Mouse (Mus musculus) liver, embryonic 13.5 days (tissue): Measurements from ENCODE around the gene Rapgefl1. TPM values are rescaled to one million over a fixed set of nuclear protein-coding genes. Genes with fewer than 3 reads are reported as not detected.

ENCODE experiments used
- ATAC-seq: fragments of 200-750 bp; cut with Nextera tagmentation; 2 replicates; pipeline ENCODE4 v1.8.0; 2017; ENCODE audit warnings: low read depth, mild to moderate bottlenecking, moderate number of reproducible peaks, moderate library complexity
- DNase-seq: peaks from one replicate; pipeline ENCODE4 v3.0.0; 2022
- H3K27ac ChIP-seq: fragments of 300-500 bp; sonication (generic); 2 replicates; pipeline ENCODE4 v1.5.1; 2015; ENCODE audit warnings: moderate library complexity, mild to moderate bottlenecking, inconsistent platforms
- H3K27me3 ChIP-seq: fragments of 300-500 bp; sonication (generic); 2 replicates; pipeline ENCODE4 v1.6.1; 2015; ENCODE audit warnings: mild to moderate bottlenecking, inconsistent platforms
- H3K36me3 ChIP-seq: fragments of 300-500 bp; sonication (generic); 2 replicates; pipeline ENCODE4 v1.6.1; 2015; ENCODE audit warnings: mild to moderate bottlenecking, inconsistent platforms
- H3K4me1 ChIP-seq: fragments of 300-500 bp; sonication (generic); replicated peaks from 2 replicates; pipeline ENCODE4 v1.6.1; 2015; ENCODE audit warnings: inconsistent platforms
- H3K4me2 ChIP-seq: fragments of 300-500 bp; sonication (generic); 2 replicates; pipeline ENCODE4 v1.6.1; 2015; ENCODE audit warnings: inconsistent platforms, mild to moderate bottlenecking, moderate library complexity
- H3K4me3 ChIP-seq: fragments of 300-500 bp; sonication (generic); replicated peaks from 2 replicates; pipeline ENCODE4 v1.5.1; 2015; ENCODE audit warnings: mild to moderate bottlenecking, inconsistent platforms
- H3K9ac ChIP-seq: fragments of 300-500 bp; sonication (generic); 2 replicates; pipeline ENCODE4 v1.6.1; 2015; ENCODE audit warnings: mild to moderate bottlenecking, inconsistent platforms
- H3K9me3 ChIP-seq: fragments of 300-500 bp; sonication (generic); replicated peaks from 2 replicates; pipeline ENCODE4 v1.6.1; 2016; ENCODE audit warnings: inconsistent platforms
- WGBS: fragments of 180-500 bp; shearing (Covaris S2); methylation state at CpG from one replicate; pipeline ENCODE4 v1.1.7; 2015; ENCODE audit not compliant: insufficient replicate concordance; 5-methylcytosine and 5-hydroxymethylcytosine counted together
- polyA plus RNA-seq: library from polyadenylated mRNA; unstranded; fragments of >200 nt; fragmentation: Nextera tagmentation; extraction: Ambion mirVana; gene quantifications from 2 replicates; pipeline ENCODE4 v1.2.1, GENCODE M21; 2015

The Rapgefl1 gene
- polyA plus RNA-seq = 0.20 and 0.23 TPM in 2 replicates

GRCm38 (mm10) chr11:98836651-98837141, at the start of gene Rapgefl1:
Gene Rapgefl1, plus strand, starts transcription at chr11:98836785.
- H3K4me3 ChIP-seq = peak within 1 kb of the TSS; percentile 68
- H3K27me3 ChIP-seq = peaks cover 43% of the 10 kb centered on the region
- H3K4me2 ChIP-seq = peak within 1 kb of the TSS; percentile 97
- H3K27ac ChIP-seq = no peak within 1 kb of the TSS
- peak; percentile 73 for DNase-seq
- under 1% methylated on average over 43 of the region's 48 CpGs for WGBS
- no peaks in the 10 kb centered on the region for H3K9me3 ChIP-seq
- peaks cover 34% of the 10 kb centered on the region for H3K36me3 ChIP-seq
- H3K4me1 ChIP-seq = peaks cover 26% of the 10 kb centered on the region
- peak within 1 kb of the TSS; percentile 72 for H3K9ac ChIP-seq
- peak; percentile 91 for ATAC-seq

GRCm38 (mm10) chr11:98787229-98787628, 49.4 kb upstream of the Rapgefl1 start:
- no peak overlapping the region for H3K4me3 ChIP-seq
- ATAC-seq = no peak
- no peak overlapping the region for H3K9ac ChIP-seq
- 0 out of 2 replicates have a peak, but pooled peaks cover 3% of the 10 kb centered on the region for H3K27me3 ChIP-seq
- DNase-seq = no peak
- no peaks in the 10 kb centered on the region for H3K36me3 ChIP-seq
- no peak overlapping the region; the same call in 1 of the 2 replicates for H3K4me2 ChIP-seq
- H3K27ac ChIP-seq = peak overlapping the region; percentile 65
- no peaks in the 10 kb centered on the region for H3K9me3 ChIP-seq
- WGBS = 31% methylated on average over 7 of the region's 7 CpGs
- peaks cover 95% of the 10 kb centered on the region for H3K4me1 ChIP-seq

DNA sequence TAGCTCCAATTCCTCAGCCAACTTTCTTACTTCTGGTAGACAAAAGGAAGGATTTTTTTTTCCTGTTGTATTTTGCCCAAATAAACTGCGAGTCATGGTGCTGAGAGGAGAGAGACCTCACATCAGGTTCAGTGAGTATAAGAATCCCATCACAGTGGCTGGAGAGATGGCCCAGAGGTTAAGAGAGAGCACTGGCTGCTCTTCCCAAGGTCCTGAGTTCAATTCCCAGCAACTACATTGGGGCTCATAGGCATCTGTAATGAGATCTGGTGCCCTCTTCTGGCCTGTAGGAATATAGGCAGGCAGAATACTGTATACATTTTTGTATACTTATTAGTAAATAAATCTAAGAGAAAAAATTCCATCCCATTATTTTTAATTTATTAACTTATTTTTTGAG, 48.9 kb upstream of the Rapgefl1 start:
- Histone ChIP-seq H3K4me2 (no peak overlapping the region), H3K4me3 (no peak overlapping the region), H3K4me1 (peaks cover 95% of the 10 kb centered on the region), H3K27me3 (0 out of 2 replicates have a peak, but pooled peaks cover 3% of the 10 kb centered on the region), H3K27ac (peak overlapping the region; percentile 65), H3K36me3 (no peaks in the 10 kb centered on the region), H3K9me3 (no peaks in the 10 kb centered on the region), H3K9ac (no peak overlapping the region)
- ATAC-seq (no peak), DNase-seq (no peak)
- WGBS = 76% methylated on average over 1 of the region's 1 CpGs

DNA sequence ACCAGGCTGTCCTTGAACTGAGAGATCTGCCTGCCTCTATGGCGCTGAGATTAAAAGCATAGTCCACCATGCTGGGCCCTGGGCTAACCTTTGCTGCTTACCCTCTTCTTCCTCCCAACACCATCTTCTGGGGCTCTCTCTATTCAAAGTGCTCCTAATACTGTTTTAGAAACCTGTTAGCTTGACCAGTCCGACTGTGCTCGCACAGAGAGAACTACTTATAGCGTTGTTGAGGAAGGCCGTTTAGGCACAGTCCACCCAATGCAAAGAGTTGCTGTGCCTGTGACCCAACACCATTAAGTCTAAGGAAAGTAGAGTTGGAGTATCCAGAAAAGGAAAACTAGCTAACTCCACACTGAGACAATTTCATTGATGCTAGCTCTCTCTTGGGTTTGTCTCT, 48.4 kb upstream of the Rapgefl1 start:
- no peaks in the 10 kb centered on the region for H3K36me3 ChIP-seq
- peak overlapping the region; percentile 70 for H3K9ac ChIP-seq
- WGBS = 87% methylated on average over 5 of the region's 5 CpGs
- H3K4me3 ChIP-seq = no peak overlapping the region
- H3K4me1 ChIP-seq = peaks cover 94% of the 10 kb centered on the region
- H3K4me2 ChIP-seq = peak overlapping the region; percentile 81
- no peaks in the 10 kb centered on the region for H3K9me3 ChIP-seq
- DNase-seq (no peak), ATAC-seq (no peak)
- H3K27ac ChIP-seq = peak overlapping the region; percentile 80
- 0 out of 2 replicates have a peak, but pooled peaks cover 3% of the 10 kb centered on the region for H3K27me3 ChIP-seq

DNA sequence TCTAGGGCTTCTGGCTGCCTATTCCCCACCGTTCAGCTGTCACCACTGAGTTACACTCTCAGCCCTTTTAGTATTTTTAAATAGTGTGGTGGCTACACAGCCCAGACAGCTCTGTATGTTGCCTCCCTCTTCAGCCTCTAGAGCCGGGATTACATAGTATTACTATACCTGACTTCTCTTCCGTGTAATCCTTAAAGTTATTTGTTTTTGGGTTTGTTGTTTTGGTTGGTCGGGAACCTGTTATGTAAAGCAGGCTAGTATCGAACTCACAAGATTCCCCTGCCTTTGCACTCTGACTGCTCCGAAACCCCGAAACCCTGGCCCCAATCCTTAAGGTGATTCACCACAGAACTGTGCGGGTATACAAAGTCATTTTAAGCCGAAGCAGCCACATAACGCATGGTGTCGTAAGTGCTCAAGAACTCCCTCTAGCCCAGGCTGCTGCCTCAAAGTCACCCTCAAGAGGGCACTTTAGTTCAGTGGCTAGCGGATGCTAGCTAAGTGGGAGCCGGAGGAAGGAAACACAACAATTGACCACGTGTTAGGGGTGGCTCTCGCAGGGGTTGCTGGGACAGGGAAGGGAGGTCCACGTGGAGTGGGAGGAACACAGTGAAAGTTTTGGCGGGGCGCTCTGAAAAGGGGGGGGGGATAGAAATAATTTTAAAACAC, 47.9 kb upstream of the Rapgefl1 start:
- Histone ChIP-seq H3K27me3 (0 out of 2 replicates have a peak, but pooled peaks cover 3% of the 10 kb centered on the region), H3K9ac (peak overlapping the region; percentile 70), H3K4me2 (peak overlapping the region; percentile 81), H3K4me1 (peaks cover 94% of the 10 kb centered on the region), H3K9me3 (no peaks in the 10 kb centered on the region), H3K4me3 (peak overlapping the region; percentile 58), H3K36me3 (no peaks in the 10 kb centered on the region), H3K27ac (peak overlapping the region; percentile 80)
- 10% methylated on average over 18 of the region's 18 CpGs for WGBS
- DNase-seq (peak; percentile 79), ATAC-seq (peak; percentile 81)

DNA sequence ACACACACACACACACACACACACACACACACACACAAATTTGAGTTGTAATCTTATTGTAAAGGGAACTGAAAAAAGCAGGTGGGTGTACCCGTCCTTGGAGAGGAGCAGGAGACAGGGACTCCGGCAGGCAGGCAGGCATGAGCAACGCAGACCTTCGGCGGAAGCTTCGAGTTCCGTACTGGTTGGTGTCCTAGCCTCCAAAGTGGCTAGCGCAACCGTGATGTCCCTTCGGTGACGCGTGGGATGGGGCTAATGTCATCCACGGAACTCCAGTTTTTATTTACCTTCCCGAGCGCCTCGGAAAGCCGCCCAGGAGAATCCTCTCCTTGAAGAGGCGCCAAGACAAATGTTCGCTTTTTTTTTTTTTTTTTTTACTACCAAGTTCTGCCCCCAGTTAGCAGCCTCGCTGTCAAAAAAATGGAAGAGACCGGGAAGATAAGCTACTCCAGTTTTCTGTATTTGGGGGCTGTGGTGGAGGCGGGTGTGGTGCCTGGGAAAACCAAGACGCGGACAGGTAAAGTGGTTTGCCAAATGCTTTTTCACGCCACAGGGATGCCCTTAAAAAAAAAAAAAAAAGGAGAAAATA, 47.3 kb upstream of the Rapgefl1 start:
- no peak for DNase-seq
- WGBS = 2% methylated on average over 25 of the region's 25 CpGs
- Histone ChIP-seq H3K4me1 (peaks cover 94% of the 10 kb centered on the region), H3K4me3 (peak overlapping the region; percentile 58), H3K27ac (peak overlapping the region; percentile 80), H3K36me3 (no peaks in the 10 kb centered on the region), H3K9me3 (no peaks in the 10 kb centered on the region), H3K4me2 (peak overlapping the region; percentile 81), H3K9ac (peak overlapping the region; percentile 70), H3K27me3 (0 out of 2 replicates have a peak, but pooled peaks cover 3% of the 10 kb centered on the region)
- peak; percentile 38; the same call in 1 of the 2 replicates for ATAC-seq

- H3K27me3 ChIP-seq = 0 out of 2 replicates have a peak, but pooled peaks cover 3% of the 10 kb centered on the region
- H3K27ac ChIP-seq = peak overlapping the region; percentile 80; the same call in 1 of the 2 replicates
- 21% methylated on average over 5 of the region's 5 CpGs for WGBS
- H3K9ac ChIP-seq = peak overlapping the region; percentile 70
- H3K4me2 ChIP-seq = peak overlapping the region; percentile 81
- H3K9me3 ChIP-seq = no peaks in the 10 kb centered on the region
- H3K4me1 ChIP-seq = peaks cover 93% of the 10 kb centered on the region
- no peaks in the 10 kb centered on the region for H3K36me3 ChIP-seq
- H3K4me3 ChIP-seq = peak overlapping the region; percentile 58
- ATAC-seq (no peak), DNase-seq (no peak)
These were observed 46.8 kb upstream of the Rapgefl1 start for GRCm38 (mm10) chr11:98789824-98790223.

GRCm38 (mm10) chr11:98790631-98791205, 45.9 kb upstream of the Rapgefl1 start:
- DNase-seq (no peak), ATAC-seq (no peak)
- Histone ChIP-seq H3K4me1 (peaks cover 84% of the 10 kb centered on the region), H3K4me2 (no peak overlapping the region), H3K27me3 (0 out of 2 replicates have a peak, but pooled peaks cover under 1% of the 10 kb centered on the region), H3K9me3 (no peaks in the 10 kb centered on the region), H3K27ac (no peak overlapping the region), H3K4me3 (no peak overlapping the region), H3K9ac (no peak overlapping the region), H3K36me3 (no peaks in the 10 kb centered on the region)
- WGBS = 79% methylated on average over 5 of the region's 5 CpGs

DNA sequence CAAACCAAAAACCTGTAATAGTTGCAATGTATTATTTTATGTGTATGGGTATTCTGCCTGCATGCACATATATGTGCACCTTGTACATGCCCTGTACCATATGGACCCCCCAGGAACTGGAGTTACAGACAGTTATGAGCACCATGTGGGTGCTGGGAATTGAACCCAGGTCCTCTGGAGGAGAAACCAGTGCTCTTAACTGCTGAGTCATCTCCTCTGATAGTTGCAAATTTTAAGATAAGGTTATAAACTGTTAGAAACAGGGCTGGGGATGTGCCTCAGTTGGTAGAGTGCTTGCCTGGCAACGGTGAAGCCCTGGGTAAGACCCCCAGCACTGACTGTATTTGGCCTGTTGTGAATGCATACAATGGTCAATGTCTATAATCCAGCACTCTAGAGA, 45.1 kb upstream of the Rapgefl1 start:
- DNase-seq = no peak
- Histone ChIP-seq H3K27me3 (no peaks in the 10 kb centered on the region), H3K4me2 (no peak overlapping the region), H3K4me1 (peaks cover 83% of the 10 kb centered on the region), H3K9me3 (no peaks in the 10 kb centered on the region), H3K36me3 (no peaks in the 10 kb centered on the region), H3K27ac (no peak overlapping the region), H3K9ac (no peak overlapping the region), H3K4me3 (no peak overlapping the region)
- no peak for ATAC-seq
- WGBS = 76% methylated on average over 1 of the region's 1 CpGs

- H3K27ac ChIP-seq = peak overlapping the region; percentile 2; the same call in 1 of the 2 replicates
- DNase-seq = no peak
- ATAC-seq = no peak
- 40% methylated on average over 4 of the region's 4 CpGs for WGBS
- no peak overlapping the region; the same call in 1 of the 2 replicates for H3K9ac ChIP-seq
- H3K4me2 ChIP-seq = no peak overlapping the region
- no peaks in the 10 kb centered on the region for H3K36me3 ChIP-seq
- no peaks in the 10 kb centered on the region for H3K9me3 ChIP-seq
- H3K4me3 ChIP-seq = no peak overlapping the region
- H3K27me3 ChIP-seq = no peaks in the 10 kb centered on the region
- H3K4me1 ChIP-seq = peaks cover 84% of the 10 kb centered on the region
These were observed 44.5 kb upstream of the Rapgefl1 start for GRCm38 (mm10) chr11:98792081-98792480.

DNA sequence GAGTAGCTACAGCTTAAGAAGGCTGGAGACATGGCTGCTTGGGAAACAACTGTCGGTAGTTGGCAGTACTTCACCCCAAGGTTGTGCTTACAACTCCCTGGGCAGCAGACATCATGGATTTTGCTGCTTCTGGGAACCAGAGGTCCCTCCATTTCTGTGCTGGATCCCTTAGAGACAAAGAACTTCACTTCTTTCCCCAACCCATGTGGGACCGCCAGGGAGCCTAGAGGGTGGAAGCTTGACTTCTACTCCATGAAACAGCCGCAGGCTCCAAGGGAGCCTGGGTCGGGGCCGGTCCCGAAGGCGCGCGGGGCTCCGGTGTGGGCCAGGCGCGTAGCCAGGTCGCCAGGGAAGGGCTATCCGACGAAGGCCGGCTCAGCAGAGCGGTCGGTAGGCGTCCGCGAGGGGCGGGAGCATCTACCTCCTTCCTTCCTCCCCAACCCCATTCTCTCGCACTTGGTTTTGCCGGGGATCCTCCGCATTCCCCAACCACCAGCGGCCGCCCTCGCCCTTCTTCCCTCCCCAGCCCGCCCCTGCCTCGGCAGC, 42.0 kb upstream of the Rapgefl1 start:
- no peaks in the 10 kb centered on the region for H3K9me3 ChIP-seq
- H3K9ac ChIP-seq = peak overlapping the region; percentile 99
- peaks cover 79% of the 10 kb centered on the region for H3K4me1 ChIP-seq
- H3K4me3 ChIP-seq = peak overlapping the region; percentile 99
- H3K27ac ChIP-seq = peak overlapping the region; percentile 97
- peak overlapping the region; percentile 99 for H3K4me2 ChIP-seq
- ATAC-seq (peak; percentile 70), DNase-seq (peak; percentile 71)
- peaks cover 12% of the 10 kb centered on the region for H3K36me3 ChIP-seq
- no peaks in the 10 kb centered on the region for H3K27me3 ChIP-seq
- under 1% methylated on average over 28 of the region's 30 CpGs for WGBS
